Mouse (Mus musculus) kidney, adult 2 months (tissue): Measurements from ENCODE around the gene Nsf.

Source experiments
- CTCF ChIP-seq: fragments of 200-500 bp; conservative IDR thresholded peaks from 2 replicates; pipeline ENCODE4 v1.5.1; 2011; ENCODE audit warnings: low read depth, mild to moderate bottlenecking, control low read depth, low read length, moderate library complexity, mixed read lengths; ENCODE audit not compliant: insufficient read depth, insufficient read length
- POLR2A ChIP-seq: fragments of 200-500 bp; IDR thresholded peaks from one replicate; pipeline ENCODE4 v1.6.1; 2011; ENCODE audit warnings: low read depth, low read length, control low read depth

- TF ChIP-seq CTCF: no peak
- no peak for TF ChIP-seq POLR2A
Measured at GRCm38 (mm10) chr11:103887724-103888410, 66.0 kb downstream of the Nsf start.
